Mouse (Mus musculus): ENCODE data around the gene Ccpg1os. TPM values are rescaled to one million over a fixed set of nuclear protein-coding genes. Genes with fewer than 3 reads are reported as not detected.

The Ccpg1os gene
- 11.2 TPM for total RNA-seq (2023)

GRCm38 (mm10) chr9:72985250-72986220 lies at the start of gene Ccpg1os, which contains the start of gene Ccpg1:
Ccpg1os (minus strand) TSS chr9:72985382.
Ccpg1 (plus strand) TSS chr9:72985429.

GRCm38 (mm10) chr9:72958521-72959450 lies 26.4 kb downstream of the Ccpg1os start, which contains the start of the genes Dyx1c1 and Gm44503:
Dyx1c1 (plus strand) TSS chr9:72958785.
Gm44503 (plus strand) TSS chr9:72958852.

Other genes with a start within 250 kb of the Ccpg1os start
- 0.06 TPM for gene Prtg, start 178.5 kb downstream of the Ccpg1os start, total RNA-seq (2023)
- not detected for gene Pygo1, start 59.7 kb downstream of the Ccpg1os start, total RNA-seq (2023)
- 1.6 TPM for gene Dyx1c1, start 26.6 kb downstream of the Ccpg1os start, total RNA-seq (2023)
- gene Gm44503, start 26.5 kb downstream of the Ccpg1os start, total RNA-seq (2023): 0.50 TPM
- gene Ccpg1, start within 50 bp of the Ccpg1os start, total RNA-seq (2023): 184 TPM
- gene Pigb, start 55.0 kb upstream of the Ccpg1os start, total RNA-seq (2023): 14.2 TPM
- 55.2 TPM for gene Rab27a, start 59.5 kb upstream of the Ccpg1os start, total RNA-seq (2023)
- gene Khdc3, start 116.5 kb upstream of the Ccpg1os start, total RNA-seq (2023): 11.1 TPM
- gene Gm20509, start 117.1 kb upstream of the Ccpg1os start, total RNA-seq (2023): not detected
- gene Rsl24d1, start 128.0 kb upstream of the Ccpg1os start, total RNA-seq (2023): 63.3 TPM